Mouse (Mus musculus) A20 (cell line): ENCODE data around the gene Gm614.

Source experiments
- DNase-seq: peaks from one replicate; pipeline ENCODE4 v3.0.0-alpha.2; 2011; ENCODE audit warnings: low read depth, low spot score

Gene Gm614

DNA sequence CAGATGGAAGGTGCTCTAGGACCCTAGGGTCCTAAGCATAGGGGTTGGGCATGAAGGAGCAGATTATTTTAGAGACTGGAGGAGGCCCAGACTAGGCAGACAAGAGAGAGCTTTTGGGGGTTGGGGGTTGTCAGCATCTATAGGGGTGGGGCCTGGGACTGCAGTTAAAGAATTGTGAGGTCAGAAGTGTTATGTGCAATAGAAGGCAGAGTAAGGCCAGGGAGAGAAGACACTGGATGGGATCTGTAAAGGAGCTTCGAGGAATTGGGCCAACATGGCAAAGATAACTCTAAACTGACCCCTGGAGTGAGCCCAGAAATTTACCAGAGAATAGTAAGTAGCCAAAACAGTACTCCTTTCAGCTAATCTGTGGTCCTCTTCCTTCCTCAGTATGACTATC is at the start of gene Gm614:
Gene Gm614 (minus strand): TSS at position 101 of the 400 bp plus-strand sequence.
- DNase-seq: no peak

DNA sequence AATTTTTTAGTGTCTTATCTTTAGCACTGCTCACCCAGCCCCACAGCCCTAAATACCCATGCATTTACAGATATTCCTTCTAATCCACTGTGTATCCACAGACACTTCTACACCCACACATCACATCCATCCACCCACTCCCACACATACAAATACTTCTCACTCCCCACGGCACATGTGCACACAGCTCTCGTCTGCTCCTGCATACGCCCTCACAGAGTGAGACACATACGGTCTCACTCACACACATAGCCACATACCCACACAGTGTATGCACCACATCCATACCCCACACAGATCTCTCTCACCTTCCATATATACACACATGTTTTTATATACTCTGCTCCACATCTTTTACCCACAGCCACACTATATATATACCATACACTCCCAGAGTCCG is 45.5 kb upstream of the Gm614 start:
- no peak for DNase-seq

DNA sequence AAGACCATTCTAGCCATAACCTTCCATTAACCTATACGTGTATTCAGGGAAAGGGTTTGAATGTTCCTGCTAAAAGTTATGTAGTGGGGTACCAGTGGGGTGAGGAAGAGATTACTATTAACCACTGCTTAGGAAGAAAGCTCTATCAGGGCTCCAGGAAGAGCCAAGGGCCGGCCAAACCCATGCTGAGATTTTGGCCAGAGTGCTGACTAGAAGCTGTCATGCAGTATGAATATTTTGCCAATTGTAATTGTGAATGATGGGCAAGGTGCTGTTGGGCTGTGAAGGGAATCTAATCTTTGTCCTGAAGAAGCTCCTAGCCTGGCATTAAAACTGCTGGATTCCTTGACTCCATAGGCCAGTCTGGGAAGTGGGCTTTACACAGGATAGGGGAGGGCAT is 40.9 kb upstream of the Gm614 start:
- no peak for DNase-seq

DNA sequence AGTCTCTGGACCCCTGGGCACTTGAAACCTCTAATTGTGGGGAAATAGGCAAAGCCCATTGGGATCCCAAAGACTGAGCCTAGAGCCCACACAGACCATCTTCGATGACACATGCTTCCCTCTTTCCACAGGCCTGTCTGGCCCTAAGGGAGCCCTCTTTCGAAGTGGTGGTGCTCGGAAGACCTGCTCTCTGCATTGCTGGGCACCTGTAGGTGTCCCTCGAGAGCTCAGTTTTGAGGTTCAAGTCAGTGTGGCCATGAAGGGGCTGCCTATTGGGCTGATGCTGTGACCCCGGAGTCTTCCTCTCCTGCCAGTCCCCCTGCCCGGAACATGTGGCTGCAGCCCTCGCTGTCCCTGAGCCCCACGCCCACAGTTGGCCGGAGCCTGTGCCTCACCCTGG is 37.9 kb upstream of the Gm614 start:
- DNase-seq: no peak

DNA sequence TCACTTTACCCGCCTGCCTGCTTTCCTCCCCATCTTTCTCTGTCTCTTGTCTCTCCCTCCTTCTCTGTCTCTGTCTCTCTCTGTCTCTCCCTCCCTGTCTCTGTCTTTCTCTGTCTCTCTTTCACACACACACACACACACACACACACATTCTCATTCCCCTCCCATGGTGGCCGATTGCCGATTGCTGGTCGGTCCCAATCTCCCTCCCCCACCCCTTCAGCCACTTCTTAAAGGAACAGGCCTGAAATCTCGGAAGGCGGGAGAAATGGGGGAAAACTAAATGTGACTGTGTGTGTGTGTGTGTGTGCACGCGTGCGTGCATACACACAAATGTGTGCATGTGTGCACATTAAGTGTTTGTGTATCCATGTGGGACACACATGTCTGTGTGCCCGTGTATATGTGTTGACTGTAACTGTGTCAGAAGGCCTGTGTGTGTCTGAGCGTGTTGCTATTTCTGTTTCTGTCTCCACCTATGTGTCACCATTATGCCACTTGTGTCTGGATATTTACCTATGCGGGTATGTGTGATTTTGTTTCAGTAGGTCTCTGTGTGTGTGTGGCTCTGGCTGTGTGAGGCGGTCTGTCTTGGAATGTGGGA is 36.7 kb upstream of the Gm614 start:
- no peak for DNase-seq

DNA sequence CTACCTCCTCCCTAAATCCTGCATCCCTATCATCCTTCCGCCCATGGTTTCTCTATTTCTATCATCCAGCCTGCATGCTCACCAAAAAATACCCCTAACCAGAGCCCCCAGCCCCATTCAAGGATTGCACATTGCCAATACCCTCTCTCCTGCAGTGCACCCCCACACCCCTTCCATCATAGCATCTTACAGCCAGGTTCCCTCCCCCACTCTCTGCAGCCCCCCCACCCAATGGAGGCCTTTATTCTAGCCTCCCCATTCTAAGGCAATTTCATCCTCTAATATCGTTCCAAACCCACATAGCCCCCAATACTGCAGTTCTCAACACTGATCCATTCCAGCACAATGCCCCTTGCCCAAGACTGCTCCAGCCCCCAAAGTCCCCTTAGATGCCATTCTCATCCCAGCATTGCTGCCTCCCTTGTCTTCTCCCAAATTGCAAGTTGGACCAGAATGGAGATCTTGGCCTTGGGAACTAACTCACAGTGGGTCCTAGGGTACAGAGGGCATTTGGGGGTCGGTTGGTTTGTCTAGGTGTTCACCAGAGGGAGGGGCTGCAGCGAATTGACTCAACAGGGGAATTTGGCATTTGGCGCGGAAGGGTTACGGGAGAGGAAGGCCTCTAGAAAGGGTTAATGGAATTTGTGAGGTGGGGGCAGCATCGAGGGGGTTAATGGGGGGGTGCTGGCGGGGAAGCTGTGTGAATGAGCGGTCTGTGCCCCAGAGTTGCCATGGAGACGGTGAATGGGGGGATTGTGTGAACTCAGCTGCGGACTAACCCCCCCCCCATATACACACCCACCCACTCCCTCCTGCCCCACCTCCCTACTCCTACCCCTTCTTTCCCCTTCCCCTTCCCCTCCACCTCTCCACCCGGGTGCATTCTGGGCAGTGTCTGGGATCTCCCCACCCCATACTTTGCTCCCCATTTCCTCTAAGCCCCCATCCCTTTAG is 36.0 kb upstream of the Gm614 start:
- DNase-seq: no peak

DNA sequence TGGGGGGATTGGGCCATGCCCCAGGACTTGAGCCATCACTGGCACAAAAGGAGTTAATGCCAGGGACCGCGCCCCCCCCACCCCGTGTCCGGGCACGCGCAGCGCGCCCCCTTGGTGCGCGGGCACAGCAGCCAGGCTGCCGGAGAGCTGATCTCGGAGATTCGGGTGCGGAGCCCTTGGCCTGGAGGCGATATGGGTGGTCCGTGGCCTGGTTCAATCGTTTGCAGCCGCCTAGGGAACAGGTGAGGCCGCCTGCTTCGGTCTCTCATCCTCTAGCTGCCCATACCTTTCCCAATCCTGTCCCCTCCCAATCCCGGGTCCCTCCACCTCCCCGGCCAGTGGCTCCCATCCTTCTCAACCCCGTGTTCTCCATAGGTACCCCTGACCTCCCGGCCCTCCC is 35.3 kb upstream of the Gm614 start, which contains the start of gene Nlgn3:
Gene Nlgn3 (plus strand): TSS at position 114 of the 400 bp plus-strand sequence.
- no peak for DNase-seq

DNA sequence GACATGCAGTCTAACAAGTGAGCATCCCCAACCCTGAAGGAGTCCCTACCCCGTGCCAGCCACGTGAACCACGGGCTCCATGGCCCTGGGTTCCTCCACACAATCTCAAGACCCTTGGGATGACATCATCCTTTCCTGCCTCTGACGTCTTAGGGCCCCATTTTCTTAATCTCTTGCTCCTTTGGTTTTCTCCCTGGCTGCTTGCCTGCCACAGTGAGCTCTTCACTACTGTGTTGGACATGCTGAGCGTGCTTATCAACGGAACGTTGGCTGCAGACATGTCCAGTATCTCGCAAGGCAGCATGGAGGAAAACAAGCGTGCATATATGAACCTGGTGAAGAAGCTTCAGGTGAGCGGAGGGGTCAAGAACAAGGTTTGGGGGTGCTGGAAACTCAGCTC is 26.3 kb upstream of the Gm614 start:
- DNase-seq: no peak

DNA sequence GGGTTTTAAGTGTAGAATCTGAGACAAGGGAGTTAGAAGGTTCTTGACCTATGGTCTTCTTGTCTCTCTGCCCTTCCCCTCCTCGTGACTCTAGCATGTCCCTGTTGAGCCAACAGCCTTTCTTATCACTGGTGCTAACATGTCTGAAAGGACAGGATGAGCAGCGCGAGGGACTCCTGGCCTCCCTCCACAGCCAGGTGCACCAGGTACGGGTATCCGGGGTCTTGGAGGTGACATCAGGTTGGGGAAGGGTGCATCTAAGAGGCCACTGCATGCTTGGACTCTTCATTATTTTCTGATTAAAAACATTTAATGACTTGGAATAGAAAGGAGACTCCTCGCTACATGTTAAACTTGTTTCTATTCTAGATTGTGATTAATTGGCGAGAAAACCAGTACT is 25.2 kb upstream of the Gm614 start:
- DNase-seq: no peak

DNA sequence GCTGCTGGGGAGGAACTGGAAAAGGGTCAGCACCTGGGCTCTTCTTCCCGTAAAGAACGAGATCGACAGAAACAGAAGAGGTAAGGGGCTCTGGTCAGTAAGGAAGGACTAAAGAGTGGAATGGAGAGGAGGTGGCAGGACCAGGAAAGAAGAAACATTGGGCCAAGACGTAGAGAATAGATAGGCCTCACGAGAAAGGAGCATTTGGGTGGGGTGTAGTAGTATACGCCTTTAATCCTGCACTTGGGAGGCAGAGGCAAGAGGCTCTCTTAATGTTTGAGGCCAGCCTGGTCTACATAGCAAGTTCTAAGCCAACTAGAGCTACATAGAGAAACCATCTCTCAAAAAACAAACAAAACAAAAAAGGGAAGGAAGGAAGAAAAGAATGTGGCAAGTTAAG is 24.6 kb upstream of the Gm614 start:
- no peak for DNase-seq

DNA sequence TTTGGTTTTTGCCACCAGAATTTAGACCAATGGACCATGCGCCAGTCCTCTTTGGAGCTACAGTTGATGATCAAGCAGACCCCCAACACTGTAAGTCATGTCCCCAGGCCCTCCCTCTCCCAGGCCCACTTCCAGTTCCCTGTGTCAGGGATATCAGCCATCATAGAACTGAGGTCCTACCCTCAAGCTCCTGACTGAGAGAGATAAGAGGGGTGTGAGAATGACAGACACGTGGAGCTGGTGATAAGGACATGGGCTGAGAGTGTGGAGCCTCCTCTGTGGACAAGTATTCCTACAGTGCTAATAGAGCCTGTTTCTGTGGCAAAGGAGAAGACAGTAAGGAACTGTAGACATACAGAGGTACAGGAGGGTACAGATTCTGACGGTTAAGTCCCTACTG is 23.8 kb upstream of the Gm614 start:
- no peak for DNase-seq

DNA sequence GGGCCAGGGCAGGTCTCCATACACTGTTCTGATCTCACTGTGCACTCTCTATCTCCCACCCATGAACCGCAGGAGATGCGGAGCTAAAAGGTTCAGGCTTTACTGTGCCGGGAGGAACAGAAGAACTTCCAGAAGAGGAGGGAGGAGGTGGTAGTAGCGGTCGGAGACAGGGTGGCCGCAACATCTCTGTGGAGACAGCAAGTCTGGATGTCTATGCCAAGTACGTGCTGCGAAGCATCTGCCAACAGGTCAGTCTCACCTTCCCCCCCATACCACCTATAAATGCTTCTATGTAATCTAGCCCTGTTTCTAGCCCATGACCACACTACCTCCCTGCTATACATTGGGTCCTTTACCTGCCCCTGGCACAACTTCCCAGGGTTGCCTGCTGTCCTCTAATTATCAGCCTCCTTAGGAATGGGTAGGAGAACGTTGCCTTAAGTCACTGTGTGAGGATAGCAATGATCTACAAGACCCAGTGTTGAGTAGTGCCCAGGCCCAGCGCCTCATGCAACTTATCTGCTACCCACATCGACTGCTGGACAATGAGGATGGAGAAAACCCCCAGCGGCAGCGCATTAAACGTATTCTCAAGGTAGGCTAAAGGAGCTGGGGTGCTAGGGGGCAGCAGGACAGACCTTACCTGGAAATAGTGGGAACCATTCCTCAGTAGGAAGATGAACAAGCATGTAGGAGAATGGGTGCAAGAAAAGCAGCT is 22.3 kb upstream of the Gm614 start:
- no peak for DNase-seq

DNA sequence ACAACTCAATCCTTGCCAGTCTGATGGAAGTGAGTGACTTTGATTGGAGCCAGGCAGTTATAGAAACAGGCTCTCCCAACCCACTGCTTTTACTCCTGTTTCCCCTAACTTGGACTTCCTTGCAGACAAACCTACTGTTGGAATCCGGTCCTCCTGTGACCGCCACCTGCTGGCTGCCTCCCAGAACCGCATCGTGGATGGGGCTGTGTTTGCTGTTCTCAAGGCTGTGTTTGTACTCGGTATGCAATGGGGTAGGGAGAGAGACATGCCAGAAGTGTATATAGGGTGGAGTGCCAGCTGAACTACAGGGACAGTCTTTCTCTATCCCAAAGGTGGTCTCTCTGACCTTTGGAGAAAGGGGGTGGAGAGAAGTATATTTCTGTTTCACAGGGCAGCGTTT is 21.7 kb upstream of the Gm614 start:
- DNase-seq: peak; percentile 29

DNA sequence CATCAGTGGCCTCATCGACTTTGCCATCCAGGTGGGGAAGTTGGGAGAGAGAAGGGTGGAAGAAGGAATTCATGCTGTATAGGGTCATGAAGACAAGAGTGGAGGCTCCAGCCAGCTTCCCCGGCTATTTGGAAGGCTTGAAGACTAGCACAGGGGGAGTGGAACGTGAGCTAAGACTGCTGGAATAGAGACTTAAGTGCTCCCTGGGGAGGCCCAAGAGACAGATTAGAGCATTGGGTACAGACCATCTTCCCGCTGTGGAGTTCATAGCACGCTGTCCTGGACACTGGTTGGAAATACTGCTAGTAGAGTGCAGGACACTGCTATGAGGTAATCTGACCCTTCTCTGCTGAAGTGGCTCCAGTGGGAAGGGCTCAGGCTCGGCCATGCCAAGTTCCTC is 19.0 kb upstream of the Gm614 start:
- DNase-seq: no peak

DNA sequence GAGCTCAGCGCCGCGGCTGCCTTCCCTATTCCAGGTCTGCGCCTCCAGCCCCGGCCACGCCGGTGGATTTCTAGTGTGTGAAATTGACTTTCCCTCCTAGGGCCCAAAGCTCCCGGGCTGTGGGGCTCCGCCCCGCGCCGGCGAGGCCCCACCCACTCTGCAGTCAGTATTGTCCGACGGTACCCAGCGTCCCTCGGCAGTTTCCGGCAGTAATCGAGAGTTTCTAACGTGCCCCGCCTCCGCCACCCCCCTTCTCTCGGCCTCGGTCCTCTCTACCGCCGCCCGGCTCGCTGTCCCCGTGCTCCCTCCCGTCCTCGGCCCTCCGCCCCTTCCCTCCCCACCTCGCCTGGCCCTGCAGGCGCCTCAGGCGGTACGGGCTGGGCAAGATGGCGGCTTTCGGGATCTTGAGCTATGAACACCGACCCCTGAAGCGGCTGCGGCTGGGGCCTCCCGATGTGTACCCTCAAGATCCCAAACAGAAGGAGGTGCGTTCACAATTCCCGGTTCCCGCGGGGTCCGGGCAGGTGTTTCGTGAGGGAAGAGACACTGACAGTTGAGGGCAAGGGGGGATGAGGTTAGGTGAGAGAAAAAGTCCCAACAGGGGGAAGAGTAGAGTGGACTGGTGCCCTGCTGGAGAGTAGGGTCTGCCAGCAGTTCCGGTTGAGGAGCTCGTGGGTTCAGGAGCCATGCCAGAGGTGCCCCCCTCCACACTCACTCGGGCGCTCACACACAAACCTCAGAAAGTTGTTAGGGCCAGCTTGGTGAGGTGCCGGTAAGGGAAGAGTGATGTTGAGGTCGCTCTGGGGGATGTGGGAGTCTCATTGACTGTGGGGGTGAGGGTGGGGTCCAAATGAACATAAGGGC is 10.3 kb upstream of the Gm614 start, which contains the start of gene Med12:
Gene Med12 (plus strand): TSS at position 156 of the 864 bp plus-strand sequence.
- DNase-seq: peak; percentile 89

DNA sequence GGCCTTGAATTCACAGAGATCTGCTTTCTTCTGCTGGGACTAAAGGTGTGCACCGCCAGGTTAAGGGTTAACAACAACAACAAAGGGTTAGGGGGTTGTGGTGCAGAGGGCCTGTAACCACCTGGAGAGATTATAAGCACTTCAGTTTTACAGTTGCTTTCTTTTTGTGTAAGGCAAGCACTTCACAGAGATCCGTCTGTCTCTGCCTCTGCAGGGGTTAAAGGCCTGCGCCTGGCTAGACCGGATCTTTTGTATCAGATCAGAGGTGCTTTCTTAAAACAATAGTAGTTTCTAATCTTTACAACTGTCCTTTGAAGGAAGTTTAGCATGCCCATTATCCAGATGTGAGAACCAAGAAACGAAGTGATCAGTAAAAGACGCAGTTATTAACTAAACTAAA is 9.6 kb upstream of the Gm614 start:
- no peak for DNase-seq

DNA sequence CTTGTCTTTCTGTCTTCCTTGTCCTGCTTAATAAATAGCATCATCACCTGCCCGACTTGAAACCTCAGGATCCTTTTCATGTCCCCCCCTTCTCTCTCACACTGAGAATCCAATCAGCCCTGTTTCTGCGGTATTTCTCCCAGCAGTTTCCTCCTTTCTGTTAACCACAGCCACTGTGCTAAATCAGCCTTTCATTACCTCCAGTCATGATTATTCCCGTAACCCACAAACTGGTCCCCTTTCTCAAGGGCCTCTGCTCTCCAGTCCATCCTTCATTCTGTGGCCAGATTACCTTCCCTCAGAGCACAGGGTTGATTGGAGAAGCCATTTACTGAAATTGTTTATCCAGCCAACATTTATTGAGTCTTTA is 4.9 kb upstream of the Gm614 start, which contains the start of gene Gm20489:
Gene Gm20489 (minus strand): TSS at position 269 of the 370 bp plus-strand sequence.
- DNase-seq: no peak

DNA sequence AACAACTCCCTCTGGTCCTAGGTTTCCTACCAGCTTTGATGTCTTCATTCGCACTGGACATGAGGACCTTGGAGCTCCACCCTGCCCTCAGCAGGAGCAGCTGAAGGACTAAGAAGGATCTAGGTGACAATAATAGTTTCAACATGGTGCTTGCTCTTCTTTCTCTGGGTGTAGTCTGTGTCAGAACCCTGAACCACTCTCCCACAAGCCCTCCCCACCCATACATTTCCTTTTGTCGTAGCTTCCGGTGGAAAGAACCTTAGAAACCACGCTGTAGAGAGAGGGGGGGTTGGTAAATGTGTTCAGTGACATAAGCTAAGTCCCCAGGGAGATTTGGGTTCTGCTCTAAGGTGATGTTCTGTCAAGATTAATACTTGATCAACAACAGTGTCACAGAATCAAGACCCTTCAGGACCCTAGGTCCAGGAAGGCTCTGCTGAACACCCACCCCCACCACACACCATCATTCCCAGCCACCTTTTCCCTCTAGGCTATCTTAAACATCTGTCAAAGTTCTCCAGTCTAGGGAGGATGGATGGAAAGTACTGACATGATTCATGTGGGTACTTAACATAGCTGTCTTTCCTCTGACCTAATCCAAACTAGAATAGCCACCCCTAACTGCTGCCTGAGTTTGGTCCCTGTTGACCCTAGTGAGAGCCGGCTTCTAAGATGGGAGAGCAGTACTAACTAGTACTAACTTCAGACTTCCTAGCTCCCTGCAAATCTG is 4.4 kb upstream of the Gm614 start, which contains the start of gene Il2rg:
Gene Il2rg (minus strand): TSS at position 231 of the 730 bp plus-strand sequence.
- DNase-seq: peak; percentile 14

DNA sequence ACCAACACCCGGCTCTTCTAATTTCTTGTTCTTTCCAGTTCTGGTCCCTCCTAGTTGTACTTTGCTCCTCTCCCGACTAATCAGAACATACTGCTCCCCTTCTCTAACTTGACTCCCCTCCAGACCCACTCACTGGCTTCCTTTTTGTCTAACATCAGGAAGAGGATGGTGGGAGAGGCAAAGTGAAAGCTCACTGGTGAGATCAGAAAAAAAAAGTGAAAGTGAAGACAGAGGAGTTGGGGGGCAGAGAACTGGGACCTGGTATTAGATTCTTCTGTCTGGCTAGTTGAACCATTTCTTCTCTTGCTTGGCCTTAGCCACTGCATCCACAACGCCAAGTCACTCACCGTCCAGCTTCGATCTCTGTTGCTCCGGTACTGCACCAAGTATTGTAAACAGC is 2.8 kb upstream of the Gm614 start:
- no peak for DNase-seq
